Mouse (Mus musculus) bone marrow, adult 2 months (tissue): ENCODE measurements around the gene Lrp1. TPM values are rescaled to one million over a fixed set of nuclear protein-coding genes. Genes with fewer than 3 reads are reported as not detected.

Experiments used
- H3K27ac ChIP-seq: fragments of 200-500 bp; 2 replicates; pipeline ENCODE4 v1.5.1; 2012; ENCODE audit warnings: low read depth, mild to moderate bottlenecking, control low read depth, inconsistent platforms, low read length; ENCODE audit not compliant: control insufficient read depth, poor library complexity, insufficient read depth
- H3K4me1 ChIP-seq: fragments of 200-500 bp; 2 replicates; pipeline ENCODE4 v1.6.1; 2011; ENCODE audit warnings: low read length; ENCODE audit not compliant: control insufficient read depth, insufficient read depth
- H3K4me3 ChIP-seq: fragments of 200-500 bp; replicated peaks from 2 replicates; pipeline ENCODE3; 2011; ENCODE audit warnings: mild to moderate bottlenecking, low read depth, low read length, control low read depth; ENCODE audit not compliant: control insufficient read depth
- CTCF ChIP-seq: fragments of 200-500 bp; IDR thresholded peaks from 2 replicates; pipeline ENCODE4 v1.5.1; 2011; ENCODE audit warnings: low read length, control low read depth; ENCODE audit not compliant: control insufficient read depth, insufficient read depth
- POLR2A ChIP-seq: fragments of 200-500 bp; IDR thresholded peaks from 2 replicates; pipeline ENCODE4 v1.6.1; 2011; ENCODE audit warnings: low read depth, mild to moderate bottlenecking, control low read depth, low read length, borderline replicate concordance; ENCODE audit not compliant: control insufficient read depth
- WGBS: fragments of 180-500 bp; shearing (Covaris S2); methylation state at CpG from one replicate; pipeline ENCODE4 v1.1.7; 2018; 5-methylcytosine and 5-hydroxymethylcytosine counted together
- polyA plus RNA-seq: library from polyadenylated mRNA; stranded (reverse); fragments of >200 nt; gene quantifications from 2 replicates; pipeline ENCODE4 v1.2.4, GENCODE M21; 2011; ENCODE audit warnings: low replicate concordance; ENCODE audit not compliant: missing spikeins, insufficient read depth, insufficient read length

The Lrp1 gene
- polyA plus RNA-seq, 1 experiment: 48.3 TPM

DNA sequence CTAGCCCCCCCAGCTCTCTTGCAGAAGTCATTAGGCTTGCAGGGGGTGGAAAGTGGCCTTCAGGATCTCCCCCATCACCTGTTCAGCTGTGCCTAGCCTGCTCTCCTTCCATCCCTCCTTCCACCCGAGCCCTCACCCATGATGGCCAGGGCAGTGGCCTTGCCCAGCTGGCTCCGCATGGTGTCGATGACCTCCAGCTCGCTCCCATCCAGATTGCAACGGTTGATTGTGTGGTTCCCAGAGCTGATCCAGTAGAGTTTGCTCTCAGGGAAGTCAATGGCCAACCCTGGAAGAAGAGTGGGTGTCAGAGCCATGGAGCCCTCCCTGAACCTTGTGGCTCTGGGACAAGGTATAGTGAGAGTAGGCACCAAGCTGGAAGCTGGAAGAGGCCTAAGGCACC, 48.7 kb downstream of the Lrp1 start:
- Histone ChIP-seq H3K4me3 (no peak overlapping the region), H3K4me1 (no peaks in the 10 kb centered on the region; the same call in 1 of the 2 replicates), H3K27ac (no peak overlapping the region)
- TF ChIP-seq CTCF (no peak), POLR2A (no peak)
- 90% methylated on average over 5 of the region's 5 CpGs for WGBS

DNA sequence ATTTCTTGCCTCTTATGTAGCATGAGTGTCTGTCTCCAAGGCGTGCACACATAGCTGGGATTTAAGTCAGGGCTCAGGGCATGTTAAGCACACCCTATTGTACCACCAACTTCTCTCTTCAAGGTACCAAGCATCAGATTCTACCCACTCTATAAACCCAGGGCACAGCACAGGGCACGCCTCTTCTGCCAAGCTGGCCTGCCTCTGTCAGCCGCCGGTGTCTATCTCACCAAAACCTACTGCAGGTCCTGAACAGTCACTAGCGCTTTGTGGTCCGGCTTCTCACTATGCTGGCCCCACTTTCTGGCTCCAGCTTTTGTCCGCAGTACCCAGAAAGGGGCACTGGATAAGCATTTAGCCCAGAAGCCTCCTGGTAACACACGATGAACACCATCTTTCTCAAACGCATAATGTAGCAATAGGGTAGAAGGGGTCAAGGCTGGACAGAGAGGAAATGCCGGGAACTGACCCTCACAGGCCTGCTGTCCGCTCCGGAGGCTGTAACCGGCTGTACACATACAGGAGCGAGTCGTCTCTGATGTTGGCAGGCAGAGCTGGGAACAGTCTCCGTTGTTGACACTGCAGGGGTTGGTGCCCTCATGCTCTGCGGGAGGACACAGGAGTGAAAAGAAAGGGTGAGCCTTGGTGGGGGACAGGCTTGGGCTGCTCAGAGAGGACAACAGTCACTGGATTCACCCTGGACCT, 49.9 kb downstream of the Lrp1 start:
- peak overlapping the region; percentile 30; the same call in 1 of the 2 replicates for H3K27ac ChIP-seq
- H3K4me3 ChIP-seq: no peak overlapping the region
- WGBS: 80% methylated on average over 17 of the region's 17 CpGs
- TF ChIP-seq POLR2A (no peak), CTCF (no peak)
- no peaks in the 10 kb centered on the region; the same call in 1 of the 2 replicates for H3K4me1 ChIP-seq

DNA sequence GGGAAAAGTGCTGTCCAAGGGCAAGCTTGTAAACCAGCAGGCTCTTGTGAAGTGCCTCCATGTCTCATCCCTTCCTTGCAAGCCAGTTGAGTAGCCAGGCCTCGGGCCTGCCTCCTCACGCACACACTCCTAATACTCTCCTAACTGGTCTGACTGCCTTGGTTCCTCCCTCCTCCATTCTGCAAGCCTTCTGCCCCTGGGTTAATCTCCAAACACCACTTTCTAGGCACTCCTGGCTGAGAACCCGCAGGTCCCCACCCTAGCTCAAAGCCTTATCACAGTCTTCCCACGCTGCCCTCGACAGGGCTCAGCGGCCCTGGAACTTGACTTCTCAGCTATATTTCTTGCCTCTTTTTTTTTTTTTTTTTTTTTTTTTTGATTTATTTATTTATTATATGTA, 50.6 kb downstream of the Lrp1 start:
- H3K4me3 ChIP-seq: no peak overlapping the region
- 57% methylated on average over 6 of the region's 6 CpGs for WGBS
- peak overlapping the region; percentile 83 for H3K27ac ChIP-seq
- TF ChIP-seq POLR2A: no peak
- TF ChIP-seq CTCF: no peak
- H3K4me1 ChIP-seq: no peaks in the 10 kb centered on the region; the same call in 1 of the 2 replicates

DNA sequence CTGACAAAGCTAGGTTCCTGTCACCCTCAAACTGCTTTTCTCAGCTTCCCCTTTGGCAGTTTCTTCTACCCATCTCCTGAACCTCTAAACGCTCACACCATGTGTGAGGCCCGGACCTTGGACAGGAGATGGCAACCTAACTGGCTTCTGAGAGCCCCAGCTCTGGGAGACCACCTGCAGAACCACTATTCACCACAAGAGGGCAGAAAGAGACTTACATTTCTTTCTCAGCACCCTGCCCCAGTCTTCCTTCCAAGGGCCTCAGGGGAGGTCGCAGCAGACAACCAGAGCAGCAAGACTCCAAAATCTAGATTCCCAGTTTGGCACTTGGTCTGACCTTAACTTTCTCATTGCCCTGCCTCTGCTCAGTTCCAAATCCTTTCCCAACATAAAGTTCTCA, 51.5 kb downstream of the Lrp1 start:
- no peak overlapping the region for H3K4me3 ChIP-seq
- no peak for TF ChIP-seq POLR2A
- TF ChIP-seq CTCF: peak; percentile 71
- WGBS: 3% methylated on average over 3 of the region's 3 CpGs
- H3K4me1 ChIP-seq: no peaks in the 10 kb centered on the region; the same call in 1 of the 2 replicates
- H3K27ac ChIP-seq: no peak overlapping the region

DNA sequence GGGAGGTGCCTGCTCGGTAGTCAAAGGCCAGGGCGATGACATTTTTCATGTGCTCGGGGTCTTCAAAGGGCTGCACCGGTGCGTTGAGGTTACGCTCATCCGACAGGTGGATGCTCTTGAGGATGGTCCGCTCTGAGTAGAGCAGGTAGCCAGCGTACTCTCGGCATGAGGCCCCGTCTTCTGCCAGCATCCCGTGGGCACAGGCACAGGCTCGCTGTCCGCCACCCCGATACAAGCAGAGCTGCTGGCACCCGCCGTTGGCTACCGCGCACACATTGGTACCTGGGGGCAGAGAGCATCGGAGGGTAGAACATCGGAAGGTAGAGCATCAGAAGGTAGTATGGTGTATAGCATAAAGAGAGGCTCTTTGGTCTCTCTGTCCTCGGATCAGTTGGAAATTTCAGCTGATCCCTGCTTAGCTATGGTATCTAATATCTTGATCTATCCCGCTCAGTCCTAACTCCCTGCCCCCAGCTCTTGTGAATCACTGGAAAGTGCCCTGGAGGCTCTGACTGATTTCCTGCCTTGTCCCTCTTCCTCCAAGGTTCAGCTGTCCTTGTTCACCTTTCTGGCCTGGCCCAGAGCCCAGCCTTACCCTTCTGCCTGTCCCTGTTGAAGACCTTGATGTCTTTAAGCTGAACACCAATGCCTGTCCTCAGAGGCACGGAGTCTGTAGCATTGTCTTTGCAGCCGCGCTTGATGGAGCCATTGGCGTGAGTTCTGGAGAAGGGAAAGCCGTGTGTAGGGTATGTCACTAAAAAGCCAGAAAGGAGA, 54.2 kb downstream of the Lrp1 start:
- Histone ChIP-seq H3K4me1 (no peaks in the 10 kb centered on the region; the same call in 1 of the 2 replicates), H3K27ac (no peak overlapping the region), H3K4me3 (no peak overlapping the region)
- TF ChIP-seq CTCF: no peak
- no peak for TF ChIP-seq POLR2A
- 90% methylated on average over 28 of the region's 28 CpGs for WGBS

DNA sequence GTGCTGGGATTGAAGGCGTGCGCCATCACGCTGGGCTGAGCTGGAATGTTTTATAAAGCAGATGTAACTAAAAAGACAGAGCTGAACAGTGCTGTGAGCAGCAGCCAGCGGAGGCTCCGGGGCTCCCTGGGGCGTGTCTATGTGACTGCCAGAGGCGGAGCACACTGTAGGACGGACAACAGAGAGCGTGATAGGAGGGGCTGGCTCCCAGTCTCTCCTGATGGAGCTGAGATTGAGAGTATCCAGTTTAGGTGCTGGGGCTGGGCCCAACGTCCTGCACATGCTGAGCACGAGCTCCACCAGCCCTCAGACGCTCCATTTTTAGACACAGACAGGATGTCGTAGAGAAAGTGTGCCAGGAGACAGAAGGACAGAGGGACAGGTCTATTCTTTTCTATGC, 56.6 kb downstream of the Lrp1 start:
- H3K4me1 ChIP-seq: no peaks in the 10 kb centered on the region
- WGBS: 11% methylated on average over 13 of the region's 13 CpGs
- TF ChIP-seq POLR2A: no peak
- TF ChIP-seq CTCF: no peak

DNA sequence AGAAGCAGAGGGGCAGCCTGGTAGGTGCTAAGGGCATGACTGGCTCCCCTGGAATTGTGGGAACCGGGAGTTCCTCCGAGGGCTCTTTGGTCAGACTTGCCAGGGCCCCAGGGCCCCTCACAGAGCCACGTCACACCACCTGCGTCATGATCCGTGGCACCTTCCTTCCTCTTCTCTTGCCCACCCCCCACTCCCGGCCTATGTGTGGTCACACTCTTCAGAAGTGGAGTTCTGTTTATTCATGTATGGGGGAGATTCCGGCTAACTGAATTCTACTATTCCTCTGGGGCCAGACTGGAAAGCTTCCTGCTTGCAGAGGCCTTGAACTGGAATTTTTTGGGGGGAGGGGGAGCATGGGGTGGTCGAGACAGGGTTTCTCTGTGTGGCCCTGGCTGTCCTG, 57.1 kb downstream of the Lrp1 start:
- no peak for TF ChIP-seq CTCF
- TF ChIP-seq POLR2A: no peak
- WGBS: 5% methylated on average over 8 of the region's 8 CpGs
- Histone ChIP-seq H3K4me3 (no peak overlapping the region), H3K4me1 (no peaks in the 10 kb centered on the region), H3K27ac (no peak overlapping the region)

More for the DNA sequence above, 56.6 kb downstream of the Lrp1 start:
- no peak overlapping the region for H3K27ac ChIP-seq
- H3K4me3 ChIP-seq: no peak overlapping the region

DNA sequence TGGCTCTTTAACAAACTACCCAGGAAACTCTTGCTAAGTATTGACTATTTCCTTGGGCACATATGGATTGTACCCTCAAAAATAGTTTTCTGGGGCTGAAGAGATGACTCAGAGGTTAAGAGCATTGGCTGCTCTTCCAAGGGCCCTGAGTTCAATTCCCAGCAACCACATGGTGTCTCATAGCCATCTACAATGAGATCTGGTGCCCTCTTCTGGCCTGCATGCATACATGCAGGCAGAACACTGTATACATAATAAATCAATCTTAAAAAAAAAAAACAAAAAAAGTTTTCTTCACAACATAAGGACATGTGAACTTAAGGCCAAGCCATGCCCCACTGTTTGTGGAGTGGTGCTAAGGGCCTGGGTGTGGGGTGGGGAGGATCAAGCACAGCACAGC, 59.8 kb downstream of the Lrp1 start:
- H3K27ac ChIP-seq: no peak overlapping the region
- H3K4me3 ChIP-seq: no peak overlapping the region
- TF ChIP-seq CTCF: no peak
- H3K4me1 ChIP-seq: no peaks in the 10 kb centered on the region
